Mouse (Mus musculus): ENCODE results near the gene Anks3.

GRCm38 (mm10) chr16:4945415-4945814, 18.6 kb downstream of the Anks3 start:
- TF ChIP-seq POLR2A (IDR thresholded peaks at IDR 0.05; ENCODE audit: control insufficient read depth in 1 of 2, insufficient read depth in 1 of 2, low read depth in 1 of 2, low read length in 2 of 2, poor library complexity in 1 of 2) (no peak), MEF2A (IDR thresholded peaks at IDR 0.05; ENCODE audit: extremely low read depth, insufficient replicate concordance, low read depth, low read length, poor library complexity, severe bottlenecking) (no peak), SMC3 (IDR thresholded peaks at IDR 0.05; ENCODE audit: low read depth, low read length) (no peak)
